In genomic region chr2:93470127-93470526, GRCm38 (mm10) we compare ENCODE assay signal across 8 mouse cellular contexts. TPM values are rescaled to one million over a fixed set of nuclear protein-coding genes. Genes with fewer than 3 reads are reported as not detected.
A peak's percentile ranks its signal among the peaks of the same experiment; 100 is the strongest.
DNase-seq lines count a peak whose midpoint lies in the region; ATAC-seq and TF ChIP-seq lines count a peak whose summit lies in the region.

No protein-coding gene starts in this region.

- WGBS in embryonic facial prominence, embryonic 10.5 days = 2% methylated on average over 9 of the region's 9 CpGs
- 1% methylated on average over 9 of the region's 9 CpGs for WGBS in intestine, embryonic 15.5 days
- WGBS in liver, embryonic 13.5 days (ENCODE audit: insufficient replicate concordance) = 1% methylated on average over 9 of the region's 9 CpGs

- no peaks in the 10 kb centered on the region for H3K9me3 ChIP-seq in embryonic facial prominence, embryonic 10.5 days
- no peaks in the 10 kb centered on the region for H3K9me3 ChIP-seq in intestine, embryonic 15.5 days
- H3K9me3 ChIP-seq in liver, embryonic 13.5 days (replicated peaks) = no peaks in the 10 kb centered on the region

- H3K4me3 ChIP-seq in embryonic facial prominence, embryonic 10.5 days = peak overlapping the region; percentile 51
- H3K4me3 ChIP-seq in intestine, embryonic 15.5 days (replicated peaks) = peak overlapping the region; percentile 25
- H3K4me3 ChIP-seq in liver, embryonic 13.5 days (replicated peaks) = peak overlapping the region; percentile 61
- peak overlapping the region; percentile 15 for H3K4me3 ChIP-seq in myocyte

- H3K4me2 ChIP-seq in intestine, embryonic 15.5 days (replicated peaks) = peak overlapping the region; percentile 71
- peak overlapping the region; percentile 86 for H3K4me2 ChIP-seq in liver, embryonic 13.5 days
- H3K4me2 ChIP-seq in myocyte (ENCODE audit: low read depth) = peak overlapping the region; percentile 94

- no peak for ATAC-seq in CD4-positive, CD25-positive, alpha-beta regulatory T cell, adult 4 months
- ATAC-seq in intestine, embryonic 15.5 days = peak; percentile 79
- peak; percentile 67 for ATAC-seq in liver, embryonic 13.5 days (ENCODE audit: low read depth)

- peak overlapping the region; percentile 44 for H3K9ac ChIP-seq in intestine, embryonic 15.5 days
- H3K9ac ChIP-seq in liver, embryonic 13.5 days = peak overlapping the region; percentile 76

- peaks cover 34% of the 10 kb centered on the region for H3K27me3 ChIP-seq in embryonic facial prominence, embryonic 10.5 days (replicated peaks; ENCODE audit: low read depth, poor library complexity, severe bottlenecking)
- no peaks in the 10 kb centered on the region for H3K27me3 ChIP-seq in intestine, embryonic 15.5 days (replicated peaks)
- H3K27me3 ChIP-seq in liver, embryonic 13.5 days = 0 out of 2 replicates have a peak, but pooled peaks cover 3% of the 10 kb centered on the region
- no peaks in the 10 kb centered on the region for H3K27me3 ChIP-seq in myocyte (ENCODE audit: control insufficient read depth, insufficient read depth, insufficient read length)

- H3K4me1 ChIP-seq in embryonic facial prominence, embryonic 10.5 days = peaks cover 28% of the 10 kb centered on the region
- H3K4me1 ChIP-seq in intestine, embryonic 15.5 days (replicated peaks) = peaks cover 13% of the 10 kb centered on the region
- H3K4me1 ChIP-seq in liver, embryonic 13.5 days (replicated peaks) = peaks cover 52% of the 10 kb centered on the region

- H3K79me2 ChIP-seq in myocyte (ENCODE audit: control insufficient read depth, insufficient read depth) = no peaks in the 10 kb centered on the region

- DNase-seq in CD4-positive, CD25-positive, alpha-beta regulatory T cell, adult 2 months (ENCODE audit: low read depth, low spot score) = peak; percentile 59
- DNase-seq in embryonic facial prominence, embryonic 10.5 days (ENCODE audit: low spot score) = peak; percentile 65
- DNase-seq in heart, adult 11 months = peak; percentile 97
- peak; percentile 52 for DNase-seq in liver, embryonic 13.5 days
- peak; percentile 44 to 61 for DNase-seq in thymus, postnatal 36 days

- no peaks in the 10 kb centered on the region for H3K36me3 ChIP-seq in embryonic facial prominence, embryonic 10.5 days (replicated peaks)
- no peaks in the 10 kb centered on the region for H3K36me3 ChIP-seq in intestine, embryonic 15.5 days
- H3K36me3 ChIP-seq in liver, embryonic 13.5 days = no peaks in the 10 kb centered on the region
- H3K36me3 ChIP-seq in myocyte (ENCODE audit: control insufficient read depth, insufficient read depth) = no peaks in the 10 kb centered on the region

- peak overlapping the region; percentile 69 for H3K27ac ChIP-seq in embryonic facial prominence, embryonic 10.5 days (replicated peaks)
- H3K27ac ChIP-seq in intestine, embryonic 15.5 days = peak overlapping the region; percentile 51
- H3K27ac ChIP-seq in liver, embryonic 13.5 days = peak overlapping the region; percentile 68

- no peak for TF ChIP-seq POLR2A in myocyte (IDR thresholded peaks at IDR 0.05; ENCODE audit: insufficient read length, low read depth)

- H3ac ChIP-seq in myocyte (ENCODE audit: control insufficient read depth, insufficient read length) = no peak overlapping the region

TF ChIP-seq in myocyte, 11 proteins besides CTCF, POLR2A, EP300 and RAD21:
- TF ChIP-seq TCF3 (IDR thresholded peaks at IDR 0.05; ENCODE audit: insufficient read length, low read depth) (no peak), MYOG (IDR thresholded peaks at IDR 0.05; ENCODE audit: control insufficient read depth in 1 of 3, insufficient read depth in 1 of 3, insufficient read length in 2 of 3, low read depth in 2 of 3) (peak in 1 of 3 experiments; percentile 1), CEBPB (IDR thresholded peaks at IDR 0.05; ENCODE audit: insufficient read depth, poor library complexity, severe bottlenecking) (no peak), MYOD1 (IDR thresholded peaks at IDR 0.05; ENCODE audit: control insufficient read depth in 1 of 3, insufficient read length in 2 of 3, low read depth in 2 of 3) (peak in 1 of 3 experiments; percentile 54)

RNA-seq across cellular contexts. Expression of gene Cd82, which starts 7.2 kb away (rescaled TPM):
- 1,000 to 10,000 TPM in 1 of 2 experiments, 100 to 1,000 TPM in 1; 432 to 1,042 TPM for polyA plus RNA-seq in CD4-positive, CD25-positive, alpha-beta regulatory T cell, adult 4 months (2017; shearing (Covaris generic))
- polyA plus RNA-seq in embryonic facial prominence, embryonic 10.5 days (2016; fragmentation: Nextera tagmentation; extraction: Ambion mirVana) = 5.2 and 7.3 TPM in 2 replicates
- 106 and 127 TPM in 2 replicates for polyA plus RNA-seq in intestine, embryonic 15.5 days (2015; fragmentation: Nextera tagmentation; extraction: Ambion mirVana)
- 88.5 and 90.1 TPM in 2 replicates for polyA plus RNA-seq in liver, embryonic 13.5 days (2015; fragmentation: Nextera tagmentation; extraction: Ambion mirVana)
- polyA plus RNA-seq in myocyte (2012; fragmentation: generic; extraction: Trizol) = 411 TPM

Comparison
In these comparisons a context has a peak if more than half of its experiments do, and no peak if none do; other contexts are left out.
1. RNA of gene Cd82, which starts 7.2 kb away (polyA plus RNA-seq): 432 to 1,042 TPM in CD4-positive, CD25-positive, alpha-beta regulatory T cell, adult 4 months, 411 TPM in myocyte (single experiment), 106 to 127 TPM in intestine, embryonic 15.5 days and 88.5 to 90.1 TPM in liver, embryonic 13.5 days; 5.2 to 7.3 TPM in embryonic facial prominence, embryonic 10.5 days; every median in the first group is over 10 times any median in the second.
2. Peak in every context shown above with its lines, with median percentiles within 50 percentile points of each other: DNase-seq, H3K27ac ChIP-seq, H3K4me3 ChIP-seq and H3K4me2 ChIP-seq.